Mouse (Mus musculus) liver, embryonic 16.5 days (tissue): ENCODE data around the gene Gm20696. TPM values are rescaled to one million over a fixed set of nuclear protein-coding genes. Genes with fewer than 3 reads are reported as not detected.

Experiments used
- ATAC-seq: fragments of 200-750 bp; cut with Nextera tagmentation; 2 replicates; pipeline ENCODE4 v1.8.0; 2017; ENCODE audit warnings: low read depth, mild to moderate bottlenecking, moderate number of reproducible peaks, moderate library complexity
- H3K27ac ChIP-seq: fragments of 300-500 bp; sonication (generic); 2 replicates; pipeline ENCODE4 v1.5.1; 2014; ENCODE audit warnings: mild to moderate bottlenecking, low read length
- H3K27me3 ChIP-seq: fragments of 300-500 bp; sonication (generic); 2 replicates; pipeline ENCODE4 v1.6.1; 2014; ENCODE audit warnings: low read depth, low read length, mixed read lengths; ENCODE audit not compliant: control insufficient read depth, insufficient read depth
- H3K36me3 ChIP-seq: fragments of 300-500 bp; sonication (generic); 2 replicates; pipeline ENCODE4 v1.6.1; 2014; ENCODE audit warnings: mild to moderate bottlenecking; ENCODE audit not compliant: control insufficient read depth, insufficient read depth
- H3K4me1 ChIP-seq: fragments of 300-500 bp; sonication (generic); 2 replicates; pipeline ENCODE4 v1.6.1; 2014; ENCODE audit warnings: low read depth, low read length, mixed read lengths; ENCODE audit not compliant: control insufficient read depth
- H3K4me2 ChIP-seq: fragments of 300-500 bp; sonication (generic); 2 replicates; pipeline ENCODE4 v1.6.1; 2014; ENCODE audit warnings: low read depth, low read length, mixed read lengths
- H3K4me3 ChIP-seq: fragments of 300-500 bp; sonication (generic); 2 replicates; pipeline ENCODE4 v1.5.1; 2014; ENCODE audit warnings: low read depth, mild to moderate bottlenecking, low read length
- H3K9ac ChIP-seq: fragments of 300-500 bp; sonication (generic); 2 replicates; pipeline ENCODE4 v1.6.1; 2014; ENCODE audit warnings: low read depth, low read length
- H3K9me3 ChIP-seq: fragments of 300-500 bp; sonication (generic); replicated peaks from 2 replicates; pipeline ENCODE4 v1.6.1; 2016; ENCODE audit warnings: low read length; ENCODE audit not compliant: control insufficient read depth
- WGBS: fragments of 180-500 bp; shearing (Covaris S2); extraction: QIAGEN DNeasy Blood & Tissue Kit; methylation state at CpG from one replicate; pipeline ENCODE4 v1.1.7; 2014; ENCODE audit not compliant: insufficient replicate concordance; 5-methylcytosine and 5-hydroxymethylcytosine counted together
- polyA plus RNA-seq: library from polyadenylated mRNA; unstranded; fragments of >200 nt; fragmentation: Nextera tagmentation; extraction: Ambion mirVana; gene quantifications from 2 replicates; pipeline ENCODE4 v1.2.1, GENCODE M21; 2015

The Gm20696 gene
- polyA plus RNA-seq, 1 experiment from 2014 or later: 0.35 TPM

GRCm38 (mm10) chr6:99669481-99670325 lies 3.1 kb upstream of the Gm20696 start:
- Histone ChIP-seq H3K36me3 (no peaks in the 10 kb centered on the region), H3K9ac (no peak overlapping the region), H3K4me1 (no peaks in the 10 kb centered on the region), H3K4me3 (no peak overlapping the region), H3K9me3 (no peaks in the 10 kb centered on the region), H3K27me3 (peaks cover 30% of the 10 kb centered on the region), H3K4me2 (no peak overlapping the region), H3K27ac (no peak overlapping the region)
- WGBS: 37% methylated on average over 5 of the region's 5 CpGs
- no peak for ATAC-seq

GRCm38 (mm10) chr6:99667290-99667689 lies 693 bp upstream of the Gm20696 start:
- ATAC-seq: 0 out of 2 replicates have a peak, but pooled peaks have one; percentile 20
- Histone ChIP-seq H3K27me3 (peaks cover 30% of the 10 kb centered on the region), H3K4me2 (peak overlapping the region; percentile 71), H3K36me3 (no peaks in the 10 kb centered on the region), H3K9me3 (no peaks in the 10 kb centered on the region), H3K4me1 (no peaks in the 10 kb centered on the region), H3K4me3 (peak overlapping the region; percentile 65), H3K9ac (no peak overlapping the region), H3K27ac (no peak overlapping the region)
- WGBS: 23% methylated on average over 8 of the region's 8 CpGs

GRCm38 (mm10) chr6:99665457-99666317 lies 910 bp downstream of the Gm20696 start:
- no peaks in the 10 kb centered on the region for H3K9me3 ChIP-seq
- ATAC-seq: no peak
- H3K27me3 ChIP-seq: peaks cover 30% of the 10 kb centered on the region
- peak overlapping the region; percentile 48; the same call in 1 of the 2 replicates for H3K9ac ChIP-seq
- peak overlapping the region; percentile 65 for H3K4me3 ChIP-seq
- H3K4me2 ChIP-seq: peak overlapping the region; percentile 71
- 15% methylated on average over 16 of the region's 16 CpGs for WGBS
- H3K36me3 ChIP-seq: no peaks in the 10 kb centered on the region
- H3K27ac ChIP-seq: no peak overlapping the region
- H3K4me1 ChIP-seq: no peaks in the 10 kb centered on the region

GRCm38 (mm10) chr6:99663232-99663631 lies 3.4 kb downstream of the Gm20696 start:
- no peak overlapping the region for H3K4me2 ChIP-seq
- no peaks in the 10 kb centered on the region for H3K9me3 ChIP-seq
- H3K27me3 ChIP-seq: peaks cover 30% of the 10 kb centered on the region
- no peak for ATAC-seq
- H3K27ac ChIP-seq: no peak overlapping the region
- no peak overlapping the region for H3K4me3 ChIP-seq
- no peaks in the 10 kb centered on the region for H3K36me3 ChIP-seq
- H3K4me1 ChIP-seq: no peaks in the 10 kb centered on the region
- WGBS: 56% methylated on average over 8 of the region's 8 CpGs
- H3K9ac ChIP-seq: no peak overlapping the region

GRCm38 (mm10) chr6:99660443-99660842 lies 6.2 kb downstream of the Gm20696 start:
- Histone ChIP-seq H3K9ac (no peak overlapping the region), H3K9me3 (no peaks in the 10 kb centered on the region), H3K27me3 (peaks cover 5% of the 10 kb centered on the region), H3K4me1 (no peaks in the 10 kb centered on the region), H3K27ac (no peak overlapping the region), H3K36me3 (no peaks in the 10 kb centered on the region), H3K4me3 (no peak overlapping the region), H3K4me2 (no peak overlapping the region)
- WGBS: 29% methylated on average over 3 of the region's 3 CpGs
- no peak for ATAC-seq

- Histone ChIP-seq H3K9me3 (no peaks in the 10 kb centered on the region), H3K27me3 (no peaks in the 10 kb centered on the region), H3K4me1 (no peaks in the 10 kb centered on the region), H3K36me3 (no peaks in the 10 kb centered on the region), H3K4me3 (no peak overlapping the region), H3K9ac (no peak overlapping the region), H3K27ac (no peak overlapping the region), H3K4me2 (no peak overlapping the region)
- WGBS: 51% methylated on average over 10 of the region's 10 CpGs
- ATAC-seq: no peak
These were observed 8.0 kb downstream of the Gm20696 start for GRCm38 (mm10) chr6:99658586-99658985.

- H3K9ac ChIP-seq: no peak overlapping the region
- 56% methylated on average over 2 of the region's 2 CpGs for WGBS
- H3K27ac ChIP-seq: no peak overlapping the region
- no peak overlapping the region for H3K4me3 ChIP-seq
- no peaks in the 10 kb centered on the region for H3K9me3 ChIP-seq
- H3K4me2 ChIP-seq: no peak overlapping the region
- no peak for ATAC-seq
- H3K27me3 ChIP-seq: no peaks in the 10 kb centered on the region
- H3K36me3 ChIP-seq: no peaks in the 10 kb centered on the region
- H3K4me1 ChIP-seq: no peaks in the 10 kb centered on the region
These were observed 10.5 kb downstream of the Gm20696 start for GRCm38 (mm10) chr6:99656088-99656487.

GRCm38 (mm10) chr6:99655488-99655887 lies 11.1 kb downstream of the Gm20696 start:
- H3K4me3 ChIP-seq: no peak overlapping the region

More at GRCm38 (mm10) chr6:99655488-99655887, 11.1 kb downstream of the Gm20696 start:
- 19% methylated on average over 7 of the region's 7 CpGs for WGBS
- H3K27ac ChIP-seq: no peak overlapping the region
- H3K4me2 ChIP-seq: peak overlapping the region; percentile 36
- no peaks in the 10 kb centered on the region for H3K36me3 ChIP-seq
- no peaks in the 10 kb centered on the region for H3K9me3 ChIP-seq
- H3K27me3 ChIP-seq: no peaks in the 10 kb centered on the region
- no peak overlapping the region for H3K9ac ChIP-seq
- 0 out of 2 replicates have a peak, but pooled peaks have one; percentile 16 for ATAC-seq
- no peaks in the 10 kb centered on the region for H3K4me1 ChIP-seq
